Mouse (Mus musculus): Measurements from ENCODE around the gene Hoxb5. TPM values are rescaled to one million over a fixed set of nuclear protein-coding genes. Genes with fewer than 3 reads are reported as not detected.

Gene Hoxb5
- polyA plus RNA-seq, 1 experiment from 2014 or later, result 46.1 TPM

DNA sequence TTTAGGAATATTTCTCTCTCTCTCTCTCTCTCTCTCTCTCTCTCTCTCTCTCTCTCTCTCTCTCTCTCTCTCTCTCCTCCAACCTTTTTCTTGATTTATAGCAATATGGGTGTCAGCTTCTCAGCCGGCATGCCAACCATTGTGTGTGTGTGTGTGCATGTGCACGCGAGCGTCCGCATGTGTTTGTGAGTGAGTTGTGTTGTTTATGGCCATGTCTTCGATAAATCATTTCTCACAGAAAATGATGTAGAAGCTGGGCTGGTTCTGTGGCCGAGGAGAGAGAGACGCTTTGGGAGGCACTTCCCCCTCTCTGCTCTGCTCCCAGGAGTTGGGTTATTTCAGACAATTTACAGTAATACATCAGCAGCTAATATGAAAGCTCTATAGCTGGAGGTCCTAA lies 25.5 kb downstream of the Hoxb5 start:
- H3K4me3 ChIP-seq, result peak overlapping the region; percentile 58
- ATAC-seq (ENCODE audit: borderline replicate concordance, extremely low read depth, low FRiP score, low TSS enrichment), result no peak

GRCm38 (mm10) chr11:96332105-96332504 lies 29.0 kb downstream of the Hoxb5 start:
- Histone ChIP-seq H3K4me3 (peak overlapping the region; percentile 48), H3K9me3 (no peaks in the 10 kb centered on the region), H3K9ac (peak overlapping the region; percentile 54), H3K27ac (peak overlapping the region; percentile 99), H3K27me3 (peaks cover 88% of the 10 kb centered on the region), H3K36me3 (no peaks in the 10 kb centered on the region), H3K4me1 (peaks cover 51% of the 10 kb centered on the region), H3K4me2 (peak overlapping the region; percentile 80)
- peak; percentile 40; the same call in 1 of the 2 replicates for ATAC-seq (ENCODE audit: borderline replicate concordance, extremely low read depth, low FRiP score, low TSS enrichment)
- 3% methylated on average over 8 of the region's 8 CpGs for WGBS

More for the DNA sequence above, 25.5 kb downstream of the Hoxb5 start:
- H3K9me3 ChIP-seq, result no peaks in the 10 kb centered on the region
- H3K9ac ChIP-seq, result peak overlapping the region; percentile 41; the same call in 1 of the 2 replicates
- H3K4me1 ChIP-seq, result peaks cover 31% of the 10 kb centered on the region
- 21% methylated on average over 8 of the region's 8 CpGs for WGBS
- H3K36me3 ChIP-seq, result no peaks in the 10 kb centered on the region
- peak overlapping the region; percentile 70 for H3K4me2 ChIP-seq
- H3K27ac ChIP-seq, result peak overlapping the region; percentile 99
- H3K27me3 ChIP-seq, result peaks cover 80% of the 10 kb centered on the region

DNA sequence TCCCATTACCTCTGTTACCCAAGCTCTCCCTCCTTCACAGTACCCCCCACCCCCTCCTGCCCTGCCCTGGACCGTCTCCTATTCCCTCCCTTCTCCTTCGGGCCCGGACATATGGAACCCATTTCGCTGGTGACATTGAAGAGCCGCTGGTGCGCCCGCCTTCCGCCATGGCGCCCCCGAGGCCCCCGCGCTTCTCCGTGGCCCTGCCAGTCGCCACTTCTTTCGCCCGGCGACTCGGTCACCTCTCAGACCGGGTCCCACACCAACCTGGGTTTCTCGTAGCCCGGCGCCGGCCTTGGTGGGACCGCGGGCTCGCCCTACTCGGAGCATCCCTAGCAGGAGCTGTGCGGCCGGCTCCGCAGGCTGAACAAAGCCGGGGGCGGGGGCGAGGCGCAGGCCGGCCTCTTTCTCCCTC lies 29.5 kb downstream of the Hoxb5 start:
- H3K4me1 ChIP-seq, result peaks cover 50% of the 10 kb centered on the region
- H3K27ac ChIP-seq, result peak overlapping the region; percentile 99
- WGBS, result 2% methylated on average over 35 of the region's 35 CpGs
- H3K9ac ChIP-seq, result peak overlapping the region; percentile 54
- H3K36me3 ChIP-seq, result no peaks in the 10 kb centered on the region
- peak overlapping the region; percentile 80 for H3K4me2 ChIP-seq
- H3K9me3 ChIP-seq, result no peaks in the 10 kb centered on the region
- peak overlapping the region; percentile 48 for H3K4me3 ChIP-seq
- peaks cover 87% of the 10 kb centered on the region for H3K27me3 ChIP-seq
- ATAC-seq (ENCODE audit: borderline replicate concordance, extremely low read depth, low FRiP score, low TSS enrichment), result peak; percentile 79

DNA sequence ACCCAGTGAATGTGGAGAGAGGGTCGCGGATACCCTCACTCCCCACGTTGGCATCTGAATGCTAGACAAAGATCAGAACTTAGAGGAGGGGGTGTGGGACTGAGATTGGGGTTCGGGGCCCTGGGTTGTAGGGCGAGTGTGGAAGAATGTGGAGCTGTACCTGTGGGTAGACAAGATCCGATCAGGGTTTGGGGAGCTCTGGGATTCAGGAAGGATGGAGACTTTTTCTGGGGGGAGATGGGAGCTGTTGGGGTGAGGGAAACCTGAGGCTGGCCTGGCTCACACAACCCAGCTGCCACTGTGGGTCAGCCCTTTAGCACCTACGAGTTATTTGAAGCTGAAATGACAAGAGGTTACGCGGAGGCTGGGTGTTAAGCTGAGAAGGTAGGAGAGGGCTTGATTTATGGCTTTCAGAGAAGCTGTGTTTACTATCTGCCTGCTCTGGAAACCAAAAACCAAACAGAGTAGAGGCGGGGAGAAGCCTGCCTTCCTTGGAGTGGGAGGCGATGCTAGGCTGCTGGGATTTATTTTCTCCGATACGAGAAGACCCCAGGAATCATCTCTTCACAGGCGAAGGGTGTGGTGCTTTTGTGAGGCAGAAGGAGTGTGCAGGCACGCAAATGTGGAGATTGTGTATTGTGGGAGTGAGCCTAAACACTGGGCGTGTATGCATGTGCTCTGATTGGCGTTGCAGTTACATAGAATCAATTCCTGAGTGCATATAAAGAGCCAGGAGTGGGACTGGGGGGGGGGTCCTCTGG lies 30.3 kb downstream of the Hoxb5 start:
- peak overlapping the region; percentile 99 for H3K27ac ChIP-seq
- peak overlapping the region; percentile 80 for H3K4me2 ChIP-seq
- WGBS, result 9% methylated on average over 17 of the region's 17 CpGs
- no peaks in the 10 kb centered on the region for H3K9me3 ChIP-seq
- ATAC-seq (ENCODE audit: borderline replicate concordance, extremely low read depth, low FRiP score, low TSS enrichment), result no peak
- peak overlapping the region; percentile 54 for H3K9ac ChIP-seq
- peak overlapping the region; percentile 48 for H3K4me3 ChIP-seq
- peaks cover 87% of the 10 kb centered on the region for H3K27me3 ChIP-seq
- H3K36me3 ChIP-seq, result no peaks in the 10 kb centered on the region
- H3K4me1 ChIP-seq, result peaks cover 56% of the 10 kb centered on the region

DNA sequence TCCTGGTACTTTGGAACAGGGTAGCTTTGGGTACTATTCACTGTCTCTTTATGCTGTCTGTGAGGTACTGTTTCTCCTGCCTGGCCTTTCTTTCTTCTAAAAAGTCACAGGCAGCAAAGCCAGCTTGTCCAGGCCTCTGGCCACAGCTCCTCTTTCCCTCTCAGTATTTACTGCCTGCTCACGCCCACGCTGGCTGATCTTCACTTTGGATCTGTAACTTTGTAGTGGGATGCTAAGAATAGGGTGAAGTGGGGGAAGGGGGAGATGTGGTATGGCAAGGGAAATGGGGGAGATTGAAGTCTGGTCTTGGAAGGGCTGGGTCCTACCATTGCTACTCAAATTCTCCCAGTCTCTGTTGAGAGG lies 30.8 kb downstream of the Hoxb5 start:
- Histone ChIP-seq H3K4me1 (peaks cover 62% of the 10 kb centered on the region), H3K27ac (peak overlapping the region; percentile 99), H3K4me3 (peak overlapping the region; percentile 48), H3K36me3 (no peaks in the 10 kb centered on the region), H3K27me3 (peaks cover 90% of the 10 kb centered on the region), H3K9me3 (no peaks in the 10 kb centered on the region), H3K9ac (peak overlapping the region; percentile 54), H3K4me2 (peak overlapping the region; percentile 80)
- WGBS, result 20% methylated on average over 2 of the region's 2 CpGs
- no peak for ATAC-seq (ENCODE audit: borderline replicate concordance, extremely low read depth, low FRiP score, low TSS enrichment)

DNA sequence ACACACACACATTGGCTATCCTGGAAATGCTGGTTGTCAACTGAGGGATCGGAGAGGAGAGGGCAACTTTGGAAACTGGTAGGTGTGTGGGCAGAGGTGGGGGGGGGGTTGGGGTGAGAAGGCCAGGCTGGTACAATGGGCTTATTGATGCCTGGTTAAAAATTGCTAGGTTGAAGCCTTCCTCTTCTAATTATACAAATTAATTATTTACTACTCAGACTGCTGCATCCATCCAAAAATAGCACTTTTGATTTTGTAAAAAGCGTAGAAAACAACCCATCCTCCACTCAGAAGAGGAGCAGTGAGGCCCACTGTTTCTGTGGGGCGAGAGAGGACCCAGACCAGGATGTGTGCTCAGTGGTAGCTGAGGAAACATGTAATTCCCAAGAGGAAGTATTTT lies 31.9 kb downstream of the Hoxb5 start:
- Histone ChIP-seq H3K4me1 (peaks cover 61% of the 10 kb centered on the region), H3K9me3 (no peaks in the 10 kb centered on the region), H3K27me3 (peaks cover 84% of the 10 kb centered on the region), H3K4me2 (peak overlapping the region; percentile 80), H3K4me3 (peak overlapping the region; percentile 48), H3K27ac (peak overlapping the region; percentile 99), H3K36me3 (no peaks in the 10 kb centered on the region), H3K9ac (peak overlapping the region; percentile 54)
- ATAC-seq (ENCODE audit: borderline replicate concordance, extremely low read depth, low FRiP score, low TSS enrichment), result no peak
- 18% methylated on average over 3 of the region's 3 CpGs for WGBS

GRCm38 (mm10) chr11:96336597-96336996 lies 33.5 kb downstream of the Hoxb5 start:
- no peaks in the 10 kb centered on the region for H3K9me3 ChIP-seq
- H3K4me1 ChIP-seq, result peaks cover 48% of the 10 kb centered on the region
- peak overlapping the region; percentile 80 for H3K4me2 ChIP-seq
- ATAC-seq (ENCODE audit: borderline replicate concordance, extremely low read depth, low FRiP score, low TSS enrichment), result no peak
- H3K9ac ChIP-seq, result peak overlapping the region; percentile 10
- H3K4me3 ChIP-seq, result peak overlapping the region; percentile 48
- WGBS, result 18% methylated on average over 2 of the region's 2 CpGs
- no peaks in the 10 kb centered on the region for H3K36me3 ChIP-seq
- peak overlapping the region; percentile 99 for H3K27ac ChIP-seq
- peaks cover 72% of the 10 kb centered on the region for H3K27me3 ChIP-seq

- Histone ChIP-seq H3K4me3 (peak overlapping the region; percentile 48), H3K36me3 (no peaks in the 10 kb centered on the region), H3K27ac (peak overlapping the region; percentile 99), H3K27me3 (peaks cover 72% of the 10 kb centered on the region), H3K4me2 (peak overlapping the region; percentile 80), H3K4me1 (peaks cover 44% of the 10 kb centered on the region), H3K9me3 (no peaks in the 10 kb centered on the region), H3K9ac (peak overlapping the region; percentile 10)
- no peak for ATAC-seq (ENCODE audit: borderline replicate concordance, extremely low read depth, low FRiP score, low TSS enrichment)
- WGBS, result 10% methylated on average over 6 of the region's 6 CpGs
Observed at GRCm38 (mm10) chr11:96337026-96337425, 33.9 kb downstream of the Hoxb5 start.

DNA sequence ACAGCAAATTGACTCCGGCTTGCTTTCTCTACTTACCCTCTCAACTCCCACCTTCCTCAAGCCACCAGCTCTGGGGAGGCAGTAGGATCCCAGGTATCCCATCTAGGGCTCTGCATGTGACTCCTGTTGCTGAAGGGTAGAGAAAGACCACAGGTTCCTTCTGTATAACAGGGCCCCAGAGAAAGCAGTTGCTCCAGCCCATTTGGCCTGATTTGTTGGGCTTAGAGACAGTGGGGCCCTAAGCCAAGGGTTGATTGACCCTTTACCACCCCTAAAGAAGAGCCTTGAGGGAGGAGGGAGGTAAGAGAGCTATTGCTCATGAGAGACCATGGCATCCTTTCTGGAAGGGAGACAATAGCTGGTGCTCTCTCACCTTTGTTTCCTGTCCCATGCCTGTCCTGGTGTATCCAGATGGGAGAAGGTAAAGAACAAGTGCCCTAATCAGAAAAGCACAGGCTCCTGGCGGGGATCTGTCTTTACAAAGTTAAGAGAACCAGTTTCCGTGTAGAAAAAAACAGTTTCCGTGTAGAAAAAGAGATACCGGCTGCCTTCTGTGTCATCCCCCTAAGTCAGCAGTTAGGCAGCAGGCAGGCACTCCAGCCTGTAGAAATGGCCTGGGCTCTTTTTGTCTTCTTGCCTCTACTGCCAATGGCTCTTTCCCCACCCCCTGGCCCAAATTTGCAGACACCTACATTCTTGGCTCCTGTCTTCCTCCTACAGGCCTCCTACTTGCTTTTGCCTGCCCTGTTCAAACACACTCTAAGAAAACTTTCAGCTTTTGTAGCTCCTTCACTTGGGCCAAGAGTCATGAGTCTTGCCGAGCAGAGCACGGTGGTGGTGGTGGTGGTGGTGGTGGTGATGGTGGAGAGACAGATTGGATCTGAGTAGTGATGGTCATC lies 36.1 kb downstream of the Hoxb5 start:
- H3K9ac ChIP-seq, result peak overlapping the region; percentile 32
- peaks cover 72% of the 10 kb centered on the region for H3K27me3 ChIP-seq
- H3K27ac ChIP-seq, result peak overlapping the region; percentile 99
- H3K4me1 ChIP-seq, result peaks cover 46% of the 10 kb centered on the region
- H3K36me3 ChIP-seq, result no peaks in the 10 kb centered on the region
- no peaks in the 10 kb centered on the region for H3K9me3 ChIP-seq
- 27% methylated on average over 7 of the region's 7 CpGs for WGBS
- H3K4me2 ChIP-seq, result peak overlapping the region; percentile 80
- peak overlapping the region; percentile 48 for H3K4me3 ChIP-seq
- ATAC-seq (ENCODE audit: borderline replicate concordance, extremely low read depth, low FRiP score, low TSS enrichment), result no peak

DNA sequence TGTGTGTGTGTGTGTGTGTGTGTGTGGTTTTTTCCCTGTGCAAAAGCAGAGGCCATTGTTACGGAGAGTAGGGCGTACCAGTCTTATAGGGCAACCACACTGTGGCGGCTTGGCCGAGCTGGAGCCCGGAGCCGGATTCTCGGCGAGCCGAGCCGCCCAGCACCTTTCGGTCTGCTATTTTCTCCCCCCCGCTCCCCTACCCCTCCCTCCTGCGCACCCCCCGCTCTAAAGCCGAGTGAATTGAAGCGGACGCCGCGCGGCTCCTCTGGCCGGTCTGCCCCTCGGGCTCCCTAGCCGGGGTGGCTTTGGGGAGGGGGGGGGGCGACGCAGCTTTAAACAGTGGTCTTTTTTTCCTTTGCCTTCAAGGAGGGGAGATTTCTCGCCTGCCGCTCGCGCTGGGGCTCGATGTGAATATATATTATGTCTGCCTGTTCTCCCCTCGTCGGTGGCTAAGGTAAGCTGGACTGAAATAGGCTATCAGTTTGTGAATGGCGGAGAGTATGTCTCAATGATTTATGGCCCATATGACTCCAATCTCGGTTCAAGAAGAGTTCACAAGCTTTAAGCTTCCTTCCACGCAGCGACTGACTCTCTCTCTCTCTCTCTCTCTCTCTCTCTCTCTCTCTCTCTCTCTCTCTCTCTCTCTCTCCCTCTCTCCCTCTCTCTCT lies 37.7 kb downstream of the Hoxb5 start:
- ATAC-seq (ENCODE audit: borderline replicate concordance, extremely low read depth, low FRiP score, low TSS enrichment), result peak; percentile 47
- Histone ChIP-seq H3K36me3 (no peaks in the 10 kb centered on the region), H3K9me3 (no peaks in the 10 kb centered on the region), H3K4me2 (peak overlapping the region; percentile 80), H3K27ac (peak overlapping the region; percentile 99), H3K9ac (peak overlapping the region; percentile 40), H3K4me3 (peak overlapping the region; percentile 48), H3K4me1 (peaks cover 48% of the 10 kb centered on the region), H3K27me3 (peaks cover 72% of the 10 kb centered on the region)
- 0% methylated on average over 32 of the region's 36 CpGs for WGBS

DNA sequence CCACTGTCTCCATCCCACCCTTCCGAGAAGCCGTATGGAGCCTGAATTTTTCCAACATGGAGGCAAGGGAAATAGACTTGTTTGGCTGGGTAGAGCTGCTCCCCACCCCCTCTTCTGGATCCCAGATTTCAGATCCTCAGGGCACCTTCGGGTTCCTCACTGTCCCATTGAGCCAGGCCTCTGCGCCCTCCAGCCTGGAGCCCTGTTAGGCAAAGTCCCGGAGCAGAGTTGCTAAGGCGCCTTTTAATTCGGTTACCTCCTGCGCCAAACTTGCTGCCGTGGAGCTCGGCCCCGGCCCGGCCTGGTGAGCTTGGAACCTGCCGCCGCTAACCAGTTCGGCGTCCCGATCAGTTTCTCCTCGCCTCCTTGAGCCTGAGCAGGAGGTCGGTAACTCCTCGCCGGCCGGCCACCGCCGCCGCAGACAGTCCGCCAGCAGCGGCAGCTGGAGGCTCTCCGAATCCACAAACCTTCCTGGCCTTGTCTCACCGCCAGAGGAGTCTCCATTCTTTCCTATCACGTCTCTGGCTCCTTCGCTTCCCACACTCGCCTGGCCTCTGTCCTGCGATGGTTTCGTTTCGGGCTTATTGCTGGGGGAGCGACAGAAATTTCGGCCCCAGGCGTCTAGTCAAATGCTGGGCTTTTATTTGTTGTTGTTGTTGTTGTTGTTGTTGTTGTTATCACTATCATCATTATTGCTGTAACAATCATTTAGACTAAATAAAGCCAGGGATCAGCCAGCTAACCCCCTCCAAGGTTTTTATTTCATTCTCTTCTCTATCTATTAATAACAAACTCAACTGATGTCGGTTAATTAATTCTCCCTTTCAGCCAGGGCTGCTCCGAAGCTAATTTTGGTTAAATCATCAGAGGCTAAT lies 38.8 kb downstream of the Hoxb5 start:
- ATAC-seq (ENCODE audit: borderline replicate concordance, extremely low read depth, low FRiP score, low TSS enrichment), result no peak
- Histone ChIP-seq H3K36me3 (no peaks in the 10 kb centered on the region), H3K9ac (peak overlapping the region; percentile 70), H3K27me3 (peaks cover 73% of the 10 kb centered on the region), H3K9me3 (no peaks in the 10 kb centered on the region), H3K4me1 (peaks cover 46% of the 10 kb centered on the region), H3K4me2 (peak overlapping the region; percentile 80), H3K4me3 (peak overlapping the region; percentile 48), H3K27ac (peak overlapping the region; percentile 99)
- 2% methylated on average over 40 of the region's 40 CpGs for WGBS

Measured in lung, embryonic 15.5 days (tissue).